Mouse (Mus musculus): ENCODE measurements at regions not wholly inside any gene's neighbourhood (a gene's known extent, or its start where the extent isn't known, plus 50 kb on each side); places are given as distances from the start of the nearest gene placed in this dataset.

DNA sequence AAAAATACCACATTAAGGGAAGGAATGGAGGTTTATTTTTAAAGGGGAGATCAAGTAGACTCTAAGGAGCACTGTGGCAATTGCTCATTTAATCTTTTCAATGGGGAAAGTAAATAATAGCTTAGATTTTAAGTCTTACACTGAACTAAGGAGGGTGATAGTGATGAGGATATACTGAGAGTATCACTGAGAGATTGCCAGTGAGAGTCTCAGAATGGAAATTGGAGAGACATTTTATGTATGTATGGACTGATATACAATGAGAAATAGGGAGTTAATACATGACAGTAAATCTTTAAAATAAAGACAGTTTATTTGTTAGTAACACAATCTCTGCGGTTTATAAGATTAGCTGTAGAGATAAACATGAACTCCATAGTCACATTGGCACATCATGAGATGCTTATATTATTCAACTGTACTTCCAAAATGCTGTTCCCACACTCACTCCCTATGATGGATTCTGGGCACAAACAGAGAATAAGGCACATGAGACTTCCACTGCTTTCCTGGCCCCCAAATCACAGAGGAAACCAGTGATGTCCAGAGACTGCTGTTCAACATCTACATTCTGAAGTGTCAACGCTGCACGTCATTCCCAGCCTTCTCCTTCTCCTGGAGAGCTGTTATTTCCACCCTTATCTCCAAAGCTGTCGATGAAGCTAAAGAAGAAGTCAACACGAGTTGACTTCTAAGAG, 535.5 kb upstream of the Impad1 start:
- no peak overlapping the region for H3K4me3 ChIP-seq (ENCODE audit: low read depth, low read length)
- WGBS, result 86% methylated on average over 5 of the region's 5 CpGs
- H3K27ac ChIP-seq (ENCODE audit: low read depth, low read length), result no peak overlapping the region
- no peak overlapping the region for H3K4me2 ChIP-seq (ENCODE audit: low read depth)
- no peak for ATAC-seq
- H3K27me3 ChIP-seq (ENCODE audit: insufficient read depth, low read length), result no peaks in the 10 kb centered on the region
- H3K36me3 ChIP-seq (ENCODE audit: insufficient read depth), result no peaks in the 10 kb centered on the region
- no peaks in the 10 kb centered on the region for H3K4me1 ChIP-seq (ENCODE audit: insufficient read depth)
- no peak overlapping the region for H3K9ac ChIP-seq
- H3K9me3 ChIP-seq (ENCODE audit: low read length), result no peaks in the 10 kb centered on the region
- DNase-seq, result no peak
- no peak for TF ChIP-seq CTCF (IDR thresholded peaks at IDR 0.05; ENCODE audit: low read depth)

DNA sequence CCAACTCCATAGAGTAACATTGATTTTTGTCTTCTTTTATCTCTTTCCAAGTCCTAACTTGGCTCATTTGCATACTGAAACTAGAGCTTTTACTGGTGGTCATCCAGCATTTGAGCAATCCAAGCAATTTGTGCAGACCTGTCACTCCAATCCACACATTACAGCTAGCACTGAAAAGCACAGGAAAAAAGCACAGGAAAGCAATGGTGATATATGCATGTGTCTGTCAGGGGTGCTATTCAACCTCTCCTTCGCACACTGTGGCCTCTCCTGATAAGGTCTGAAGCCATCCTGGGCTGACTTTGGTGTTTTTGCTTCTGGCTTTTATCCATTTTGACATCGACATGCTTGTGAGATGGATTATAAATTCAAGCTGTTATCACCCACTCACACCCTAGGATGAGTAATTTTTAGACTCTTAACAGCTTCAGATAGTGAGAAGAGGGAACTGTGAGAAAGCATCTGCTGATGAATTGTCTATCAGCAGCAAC, 534.1 kb upstream of the Impad1 start:
- H3K4me1 ChIP-seq (ENCODE audit: insufficient read depth), result no peaks in the 10 kb centered on the region
- no peaks in the 10 kb centered on the region for H3K9me3 ChIP-seq (ENCODE audit: low read length)
- H3K36me3 ChIP-seq (ENCODE audit: insufficient read depth), result no peaks in the 10 kb centered on the region
- no peaks in the 10 kb centered on the region for H3K27me3 ChIP-seq (ENCODE audit: insufficient read depth, low read length)
- peak overlapping the region; percentile 45; the same call in 1 of the 2 replicates for H3K27ac ChIP-seq (ENCODE audit: low read depth, low read length)
- DNase-seq (peak; percentile 56), ATAC-seq (peak; percentile 91)
- no peak overlapping the region for H3K9ac ChIP-seq
- no peak overlapping the region for H3K4me3 ChIP-seq (ENCODE audit: low read depth, low read length)
- TF ChIP-seq CTCF (IDR thresholded peaks at IDR 0.05; ENCODE audit: low read depth), result no peak
- H3K4me2 ChIP-seq (ENCODE audit: low read depth), result no peak overlapping the region
- 35% methylated on average over 2 of the region's 2 CpGs for WGBS

DNA sequence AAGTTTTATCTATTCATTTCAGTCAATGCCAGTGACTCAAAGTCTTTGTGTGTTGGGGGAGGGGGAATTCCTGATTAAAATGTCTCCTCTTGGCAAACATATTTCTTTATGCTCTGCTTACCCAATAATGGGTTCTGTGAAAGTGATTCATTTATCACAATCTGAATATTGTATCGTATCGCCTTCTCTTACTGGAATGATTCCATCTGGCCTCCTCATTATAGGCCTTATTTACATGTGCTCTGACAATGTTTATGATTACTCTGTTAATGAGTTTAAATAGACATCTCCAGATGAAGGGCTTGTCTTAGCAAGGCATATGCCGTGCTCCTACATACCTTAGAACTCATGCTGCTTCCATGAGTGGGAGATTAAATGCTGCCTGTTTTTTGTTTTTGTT, 508.3 kb upstream of the Impad1 start:
- Histone ChIP-seq H3K4me3 (ENCODE audit: low read depth, low read length) (no peak overlapping the region), H3K4me2 (ENCODE audit: low read depth) (no peak overlapping the region), H3K9ac (no peak overlapping the region), H3K9me3 (ENCODE audit: low read length) (no peaks in the 10 kb centered on the region), H3K36me3 (ENCODE audit: insufficient read depth) (no peaks in the 10 kb centered on the region), H3K27me3 (ENCODE audit: insufficient read depth, low read length) (no peaks in the 10 kb centered on the region), H3K4me1 (ENCODE audit: insufficient read depth) (0 out of 2 replicates have a peak, but pooled peaks cover 3% of the 10 kb centered on the region), H3K27ac (ENCODE audit: low read depth, low read length) (no peak overlapping the region)
- 28% methylated on average over 3 of the region's 3 CpGs for WGBS
- peak; percentile 8 for DNase-seq
- TF ChIP-seq CTCF (IDR thresholded peaks at IDR 0.05; ENCODE audit: low read depth), result no peak
- ATAC-seq, result peak; percentile 40; the same call in 1 of the 2 replicates

DNA sequence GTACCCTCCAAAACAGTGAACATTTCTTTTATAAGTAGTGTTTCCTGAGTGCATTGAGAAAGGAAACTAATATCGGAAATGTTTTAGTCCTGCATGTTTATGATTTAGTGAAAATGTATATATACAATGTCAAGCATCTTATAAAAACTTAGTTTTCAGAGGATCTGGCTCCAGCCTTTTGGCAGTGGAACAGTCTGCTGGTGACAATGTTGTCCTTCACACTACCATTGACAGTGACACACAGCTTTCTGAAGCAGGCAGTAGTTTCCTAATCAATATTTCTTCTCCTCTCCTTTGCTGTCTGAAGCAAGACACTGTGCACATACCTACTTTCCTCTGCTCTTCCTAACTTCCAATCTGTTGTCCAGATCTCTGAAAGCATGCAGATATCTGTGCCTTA, 507.9 kb upstream of the Impad1 start:
- H3K27ac ChIP-seq (ENCODE audit: low read depth, low read length), result no peak overlapping the region
- TF ChIP-seq CTCF (IDR thresholded peaks at IDR 0.05; ENCODE audit: low read depth), result no peak
- H3K27me3 ChIP-seq (ENCODE audit: insufficient read depth, low read length), result no peaks in the 10 kb centered on the region
- H3K36me3 ChIP-seq (ENCODE audit: insufficient read depth), result no peaks in the 10 kb centered on the region
- 0 out of 2 replicates have a peak, but pooled peaks cover 3% of the 10 kb centered on the region for H3K4me1 ChIP-seq (ENCODE audit: insufficient read depth)
- no peaks in the 10 kb centered on the region for H3K9me3 ChIP-seq (ENCODE audit: low read length)
- no peak overlapping the region for H3K4me2 ChIP-seq (ENCODE audit: low read depth)
- 88% methylated on average over 1 of the region's 1 CpGs for WGBS
- H3K9ac ChIP-seq, result no peak overlapping the region
- no peak overlapping the region for H3K4me3 ChIP-seq (ENCODE audit: low read depth, low read length)
- ATAC-seq, result no peak
- DNase-seq, result no peak

DNA sequence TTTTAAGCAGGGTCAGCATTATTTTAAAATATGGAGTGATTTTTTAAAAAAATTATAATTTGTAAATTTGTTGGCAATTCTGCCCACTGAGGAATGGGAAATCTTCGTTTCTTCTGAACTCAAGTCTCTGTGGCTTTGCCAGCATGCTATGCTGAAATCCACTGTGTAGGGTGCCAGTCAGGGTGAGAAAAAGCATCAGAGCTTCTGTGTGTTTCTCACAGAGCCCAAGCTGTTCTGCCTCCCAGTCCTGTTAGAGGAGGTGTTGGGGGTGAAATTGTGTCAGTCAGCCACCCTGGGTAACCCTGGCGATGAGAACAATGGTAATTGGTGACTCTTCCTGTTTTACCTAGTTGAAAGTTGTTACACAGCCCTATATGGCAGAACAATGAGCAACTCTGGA, 506.1 kb upstream of the Impad1 start:
- H3K27me3 ChIP-seq (ENCODE audit: insufficient read depth, low read length), result no peaks in the 10 kb centered on the region
- H3K4me1 ChIP-seq (ENCODE audit: insufficient read depth), result 0 out of 2 replicates have a peak, but pooled peaks cover 3% of the 10 kb centered on the region
- peak; percentile 61 for DNase-seq
- ATAC-seq, result peak; percentile 94
- H3K9me3 ChIP-seq (ENCODE audit: low read length), result no peaks in the 10 kb centered on the region
- H3K9ac ChIP-seq, result no peak overlapping the region
- no peak overlapping the region for H3K4me3 ChIP-seq (ENCODE audit: low read depth, low read length)
- H3K4me2 ChIP-seq (ENCODE audit: low read depth), result no peak overlapping the region
- 54% methylated on average over 2 of the region's 2 CpGs for WGBS
- H3K27ac ChIP-seq (ENCODE audit: low read depth, low read length), result no peak overlapping the region
- no peaks in the 10 kb centered on the region for H3K36me3 ChIP-seq (ENCODE audit: insufficient read depth)
- TF ChIP-seq CTCF (IDR thresholded peaks at IDR 0.05; ENCODE audit: low read depth), result no peak

DNA sequence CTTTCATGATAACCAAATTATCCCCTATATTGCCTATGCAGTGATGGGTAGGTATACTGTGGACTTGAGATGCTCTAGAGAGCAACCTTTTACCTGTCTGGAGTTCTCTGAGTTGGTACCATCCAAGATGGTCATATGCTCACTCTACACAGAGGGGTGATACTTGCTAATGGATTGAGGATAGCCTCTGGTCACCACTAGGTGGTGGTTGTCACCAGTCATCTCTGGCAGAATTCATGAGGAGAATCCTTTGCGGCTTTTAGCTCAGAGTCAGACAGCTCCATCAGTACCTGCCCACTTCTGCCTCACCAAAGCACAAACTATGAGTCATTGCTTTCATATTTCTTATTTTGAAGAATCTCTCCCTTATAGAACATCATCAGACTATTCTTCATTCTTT, 500.9 kb upstream of the Impad1 start:
- 94% methylated on average over 1 of the region's 1 CpGs for WGBS
- ATAC-seq (no peak), DNase-seq (no peak)
- Histone ChIP-seq H3K36me3 (ENCODE audit: insufficient read depth) (no peaks in the 10 kb centered on the region), H3K4me1 (ENCODE audit: insufficient read depth) (no peaks in the 10 kb centered on the region), H3K4me2 (ENCODE audit: low read depth) (no peak overlapping the region), H3K4me3 (ENCODE audit: low read depth, low read length) (no peak overlapping the region), H3K9ac (no peak overlapping the region), H3K9me3 (ENCODE audit: low read length) (no peaks in the 10 kb centered on the region), H3K27me3 (ENCODE audit: insufficient read depth, low read length) (no peaks in the 10 kb centered on the region), H3K27ac (ENCODE audit: low read depth, low read length) (no peak overlapping the region)
- TF ChIP-seq CTCF (IDR thresholded peaks at IDR 0.05; ENCODE audit: low read depth), result no peak

DNA sequence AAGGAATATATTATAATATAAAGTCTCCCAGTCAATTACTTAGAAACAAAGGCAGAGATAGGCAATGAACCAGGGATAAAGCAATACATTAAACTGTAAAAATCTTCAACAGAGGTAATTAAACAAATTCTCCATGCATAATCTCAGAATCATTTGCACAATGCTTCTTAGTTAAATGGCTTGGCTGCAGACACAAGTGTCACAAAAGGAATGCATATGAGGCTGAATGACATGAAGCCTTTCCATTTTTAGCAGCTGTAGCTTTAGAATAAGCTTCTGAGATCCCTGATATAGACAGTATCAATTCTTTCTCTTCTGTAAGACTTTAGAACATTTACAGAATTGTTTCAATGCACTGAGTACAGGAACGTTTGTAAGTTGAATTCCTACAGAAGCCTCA, 483.0 kb upstream of the Impad1 start:
- DNase-seq (peak; percentile 6), ATAC-seq (peak; percentile 51)
- Histone ChIP-seq H3K9ac (no peak overlapping the region), H3K36me3 (ENCODE audit: insufficient read depth) (no peaks in the 10 kb centered on the region), H3K27me3 (ENCODE audit: insufficient read depth, low read length) (no peaks in the 10 kb centered on the region), H3K4me2 (ENCODE audit: low read depth) (no peak overlapping the region), H3K4me3 (ENCODE audit: low read depth, low read length) (no peak overlapping the region), H3K27ac (ENCODE audit: low read depth, low read length) (no peak overlapping the region), H3K9me3 (ENCODE audit: low read length) (no peaks in the 10 kb centered on the region), H3K4me1 (ENCODE audit: insufficient read depth) (no peaks in the 10 kb centered on the region)
- 30% methylated on average over 1 of the region's 1 CpGs for WGBS
- TF ChIP-seq CTCF (IDR thresholded peaks at IDR 0.05; ENCODE audit: low read depth), result no peak

All from forebrain, postnatal 0 days (tissue).